Mouse (Mus musculus): Measurements from ENCODE around the gene Cadps2. TPM values are rescaled to one million over a fixed set of nuclear protein-coding genes. Genes with fewer than 3 reads are reported as not detected.
A peak's percentile ranks its signal among the peaks of the same experiment; 100 is the strongest.

Cadps2 gene
- polyA plus RNA-seq, 1 experiment from 2014 or later, result 4.7 TPM

DNA sequence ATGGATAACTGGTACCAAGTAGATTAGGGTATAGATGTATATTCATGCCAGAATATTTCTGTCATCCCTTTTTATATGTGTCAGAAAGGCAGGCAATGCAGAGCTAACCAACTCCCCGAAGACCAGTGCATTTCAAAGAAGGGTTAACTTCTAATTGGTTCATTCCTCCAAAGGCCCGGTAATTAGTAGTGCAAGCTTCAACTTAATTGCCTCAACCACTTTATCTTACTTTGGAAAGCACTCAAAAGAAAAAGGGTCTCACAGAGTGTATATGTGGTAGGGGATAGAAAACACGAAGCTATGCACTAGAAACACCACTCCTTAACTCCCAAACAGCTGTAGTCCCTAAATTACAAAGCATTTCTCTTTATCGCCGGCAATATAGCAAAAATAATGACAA lies 90.4 kb downstream of the Cadps2 start:
- Histone ChIP-seq H3K4me3 (replicated peaks) (no peak overlapping the region), H3K36me3 (no peaks in the 10 kb centered on the region), H3K9ac (replicated peaks) (no peak overlapping the region), H3K4me1 (replicated peaks) (no peaks in the 10 kb centered on the region), H3K27me3 (no peaks in the 10 kb centered on the region), H3K9me3 (no peaks in the 10 kb centered on the region), H3K27ac (no peak overlapping the region), H3K4me2 (replicated peaks) (no peak overlapping the region)
- WGBS, result 77% methylated on average over 5 of the region's 5 CpGs
- no peak for ATAC-seq

DNA sequence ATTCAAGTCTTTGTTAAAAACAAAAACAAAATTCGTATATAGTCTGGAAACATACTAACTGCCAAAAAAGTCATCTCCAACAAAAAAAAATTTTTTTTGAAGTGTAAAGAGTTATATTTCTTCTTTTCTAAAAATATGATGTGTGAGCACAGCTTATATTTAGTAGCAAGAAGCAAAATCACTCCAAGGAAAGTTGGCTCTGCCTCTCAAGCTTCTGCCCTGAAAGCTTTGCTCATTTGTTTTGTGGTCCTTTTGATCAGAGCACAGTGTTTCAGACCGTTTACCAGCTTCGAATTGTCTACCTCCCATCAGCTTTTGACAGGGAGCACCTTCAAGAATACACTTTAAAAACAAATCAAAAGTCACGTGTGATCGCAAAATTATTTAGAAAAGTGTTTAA lies 99.2 kb downstream of the Cadps2 start:
- ATAC-seq, result no peak
- Histone ChIP-seq H3K27me3 (no peaks in the 10 kb centered on the region), H3K4me3 (replicated peaks) (no peak overlapping the region), H3K9me3 (no peaks in the 10 kb centered on the region), H3K9ac (replicated peaks) (no peak overlapping the region), H3K4me2 (replicated peaks) (no peak overlapping the region), H3K4me1 (replicated peaks) (no peaks in the 10 kb centered on the region), H3K36me3 (no peaks in the 10 kb centered on the region), H3K27ac (no peak overlapping the region)
- WGBS, result 80% methylated on average over 5 of the region's 5 CpGs

DNA sequence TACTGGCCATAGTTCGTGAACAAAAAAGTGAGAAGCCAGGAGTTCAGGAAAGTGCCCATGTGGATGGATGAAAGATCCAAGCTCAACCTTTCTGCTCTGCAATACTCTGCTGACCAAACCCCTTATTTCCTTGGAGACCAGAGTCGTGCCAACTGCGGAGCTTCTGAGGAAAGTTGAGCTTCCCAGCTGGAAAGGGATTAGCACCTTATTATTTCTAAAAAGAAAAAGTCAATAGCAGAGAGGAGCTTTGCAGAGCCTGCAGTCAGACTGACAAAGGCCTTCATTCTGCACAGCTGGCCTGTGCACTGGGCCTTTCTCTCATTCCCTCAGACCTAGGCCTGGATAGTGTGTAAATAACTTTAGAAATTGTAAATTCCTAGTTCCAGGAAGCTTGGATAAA lies 106.5 kb downstream of the Cadps2 start:
- Histone ChIP-seq H3K9ac (replicated peaks) (no peak overlapping the region), H3K9me3 (no peaks in the 10 kb centered on the region), H3K27me3 (no peaks in the 10 kb centered on the region), H3K4me1 (replicated peaks) (peaks cover 17% of the 10 kb centered on the region), H3K4me2 (replicated peaks) (no peak overlapping the region), H3K27ac (0 out of 2 replicates have a peak overlapping the region, but pooled peaks have one; percentile 9), H3K36me3 (no peaks in the 10 kb centered on the region), H3K4me3 (replicated peaks) (no peak overlapping the region)
- 2% methylated on average over 3 of the region's 3 CpGs for WGBS
- ATAC-seq, result peak; percentile 85

DNA sequence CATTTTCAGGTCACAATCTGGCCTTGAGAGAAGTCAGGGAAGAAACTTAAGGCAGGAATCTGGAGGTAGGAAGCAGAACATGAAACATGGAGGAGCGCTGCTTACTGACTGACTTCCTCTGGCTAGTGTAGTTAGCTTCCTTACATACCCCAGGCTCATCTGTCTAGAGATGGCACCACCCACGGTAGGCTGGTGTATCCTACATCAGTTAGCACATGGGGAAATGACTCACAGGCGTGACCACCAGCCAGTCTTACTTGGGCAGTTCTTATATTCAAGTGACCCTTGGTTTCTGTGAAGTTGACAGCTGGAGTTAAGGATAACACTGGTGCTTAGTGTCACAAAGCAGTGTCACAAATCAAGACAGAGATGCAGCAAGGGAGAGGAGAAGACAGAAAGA lies 110.6 kb downstream of the Cadps2 start:
- WGBS, result 74% methylated on average over 3 of the region's 3 CpGs

DNA sequence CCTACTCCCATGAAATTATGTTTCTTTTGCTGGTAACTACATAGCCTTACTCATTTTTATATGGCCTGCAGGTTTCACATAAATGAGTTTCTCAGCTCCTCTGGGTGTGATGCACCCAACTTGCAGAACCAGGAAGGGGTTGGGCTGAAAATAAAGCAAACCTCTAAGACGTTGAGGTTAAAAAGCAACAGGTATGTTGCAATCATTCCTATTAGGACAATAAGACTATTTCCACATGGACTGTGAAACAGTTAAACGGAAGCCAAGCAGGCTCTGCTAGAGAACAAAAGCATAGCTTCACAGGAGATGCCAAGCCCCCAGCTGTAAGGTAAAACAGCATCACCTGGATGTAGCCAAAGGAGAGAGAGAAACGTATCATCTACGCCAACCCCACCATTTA lies 115.5 kb downstream of the Cadps2 start:
- Histone ChIP-seq H3K4me2 (replicated peaks) (no peak overlapping the region), H3K36me3 (no peaks in the 10 kb centered on the region), H3K27ac (no peak overlapping the region), H3K4me1 (replicated peaks) (no peaks in the 10 kb centered on the region), H3K9me3 (no peaks in the 10 kb centered on the region), H3K9ac (replicated peaks) (no peak overlapping the region), H3K27me3 (no peaks in the 10 kb centered on the region), H3K4me3 (replicated peaks) (no peak overlapping the region)
- WGBS, result 87% methylated on average over 4 of the region's 4 CpGs
- ATAC-seq, result no peak

More for the DNA sequence above, 110.6 kb downstream of the Cadps2 start:
- Histone ChIP-seq H3K27ac (no peak overlapping the region), H3K4me2 (replicated peaks) (no peak overlapping the region), H3K9ac (replicated peaks) (no peak overlapping the region), H3K36me3 (no peaks in the 10 kb centered on the region), H3K4me3 (replicated peaks) (no peak overlapping the region), H3K27me3 (no peaks in the 10 kb centered on the region), H3K4me1 (replicated peaks) (peaks cover 14% of the 10 kb centered on the region), H3K9me3 (no peaks in the 10 kb centered on the region)
- no peak for ATAC-seq

DNA sequence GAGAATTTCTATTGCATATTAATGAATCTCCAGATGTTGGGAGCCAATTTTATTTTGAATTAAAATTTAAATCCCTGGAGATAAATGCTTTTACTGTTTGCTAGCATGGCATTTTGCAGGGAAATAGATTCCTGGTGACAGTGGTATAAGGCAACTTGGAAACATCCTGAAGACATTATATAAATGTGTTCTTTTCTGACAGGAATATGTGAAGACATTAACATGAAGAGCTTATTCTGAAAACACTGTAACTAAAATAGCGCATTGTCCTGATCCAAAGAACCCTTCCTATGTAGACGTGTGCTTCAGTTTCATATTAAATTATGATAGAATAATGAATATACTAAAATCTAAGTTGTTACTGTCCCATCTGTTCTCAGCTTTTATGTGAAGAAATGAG lies 118.8 kb downstream of the Cadps2 start:
- H3K4me3 ChIP-seq (replicated peaks), result no peak overlapping the region
- no peaks in the 10 kb centered on the region for H3K36me3 ChIP-seq
- H3K9ac ChIP-seq (replicated peaks), result no peak overlapping the region
- H3K27me3 ChIP-seq, result no peaks in the 10 kb centered on the region
- no peak overlapping the region for H3K4me2 ChIP-seq (replicated peaks)
- WGBS, result 93% methylated on average over 2 of the region's 2 CpGs
- ATAC-seq, result no peak
- no peaks in the 10 kb centered on the region for H3K4me1 ChIP-seq (replicated peaks)
- 0 out of 2 replicates have a peak, but pooled peaks cover 4% of the 10 kb centered on the region for H3K9me3 ChIP-seq
- H3K27ac ChIP-seq, result no peak overlapping the region

DNA sequence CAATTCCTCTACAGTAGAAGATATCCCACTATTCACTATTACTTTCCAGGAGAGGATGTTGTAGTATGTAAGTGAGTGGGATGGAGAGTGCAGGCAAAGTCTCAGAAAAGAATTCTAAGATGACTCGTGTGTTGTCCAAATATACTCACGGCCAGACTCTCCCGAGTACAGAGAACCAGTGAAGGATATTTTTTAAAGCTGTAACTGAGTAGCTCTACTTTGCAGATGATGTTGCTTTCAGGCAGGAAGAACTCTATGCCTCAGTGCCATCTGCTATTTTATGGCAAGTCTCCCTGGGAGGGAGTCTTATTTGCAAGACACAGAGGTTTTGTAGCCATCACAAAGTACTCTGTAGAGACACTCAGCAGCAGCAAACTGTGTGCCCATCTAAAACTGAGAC lies 131.7 kb downstream of the Cadps2 start:
- Histone ChIP-seq H3K27me3 (no peaks in the 10 kb centered on the region), H3K4me2 (replicated peaks) (no peak overlapping the region), H3K4me3 (replicated peaks) (no peak overlapping the region), H3K36me3 (no peaks in the 10 kb centered on the region), H3K9ac (replicated peaks) (no peak overlapping the region), H3K4me1 (replicated peaks) (no peaks in the 10 kb centered on the region), H3K27ac (no peak overlapping the region), H3K9me3 (no peaks in the 10 kb centered on the region)
- WGBS, result 84% methylated on average over 3 of the region's 3 CpGs
- no peak for ATAC-seq

DNA sequence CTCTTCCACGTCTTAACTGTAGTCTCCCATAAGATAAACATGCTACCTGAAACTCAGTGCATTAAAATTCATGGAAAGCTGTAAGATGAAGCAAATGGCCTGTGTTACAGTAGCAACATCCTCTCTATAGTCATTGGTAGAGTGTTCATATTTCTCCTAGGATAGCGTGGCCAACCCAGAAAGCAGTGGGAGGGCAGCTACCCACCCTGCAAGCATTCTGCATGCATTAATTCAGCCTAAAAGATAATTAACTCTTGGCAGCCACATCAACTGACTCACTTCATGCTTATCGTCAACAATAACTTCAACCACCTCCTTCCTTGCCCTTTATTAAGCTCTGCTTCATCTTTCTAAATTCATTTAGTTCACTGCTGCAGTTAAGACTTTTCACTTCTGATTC lies 138.3 kb downstream of the Cadps2 start:
- Histone ChIP-seq H3K27ac (no peak overlapping the region), H3K4me1 (replicated peaks) (no peaks in the 10 kb centered on the region), H3K4me3 (replicated peaks) (no peak overlapping the region), H3K9me3 (no peaks in the 10 kb centered on the region), H3K27me3 (no peaks in the 10 kb centered on the region), H3K36me3 (no peaks in the 10 kb centered on the region), H3K4me2 (replicated peaks) (no peak overlapping the region), H3K9ac (replicated peaks) (no peak overlapping the region)
- ATAC-seq, result no peak
- WGBS, result 76% methylated on average over 3 of the region's 3 CpGs

DNA sequence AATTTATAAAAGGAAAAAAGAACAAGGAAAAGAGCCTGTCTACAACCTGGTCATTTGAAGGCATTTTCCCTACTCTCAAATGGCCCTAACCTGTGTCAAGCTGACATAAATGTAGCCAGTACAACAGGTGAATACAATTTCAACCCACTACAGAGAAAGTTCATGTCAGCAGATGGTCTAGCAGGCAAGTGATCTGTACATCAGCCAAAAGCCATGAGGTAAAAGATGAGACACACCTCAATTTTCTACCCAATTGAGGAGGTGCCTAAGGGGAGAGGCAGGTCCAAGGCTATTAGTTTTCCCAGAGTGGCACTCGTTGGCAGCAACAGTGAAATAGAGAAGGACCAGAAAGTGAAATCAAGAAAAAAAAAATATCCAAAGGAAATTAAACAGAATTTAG lies 161.0 kb downstream of the Cadps2 start:
- H3K4me2 ChIP-seq (replicated peaks), result no peak overlapping the region
- H3K27ac ChIP-seq, result no peak overlapping the region
- H3K9ac ChIP-seq (replicated peaks), result no peak overlapping the region
- H3K4me1 ChIP-seq (replicated peaks), result no peaks in the 10 kb centered on the region
- ATAC-seq, result no peak
- no peaks in the 10 kb centered on the region for H3K9me3 ChIP-seq
- H3K4me3 ChIP-seq (replicated peaks), result no peak overlapping the region
- no peaks in the 10 kb centered on the region for H3K36me3 ChIP-seq
- H3K27me3 ChIP-seq, result no peaks in the 10 kb centered on the region
- WGBS, result 88% methylated on average over 1 of the region's 1 CpGs

DNA sequence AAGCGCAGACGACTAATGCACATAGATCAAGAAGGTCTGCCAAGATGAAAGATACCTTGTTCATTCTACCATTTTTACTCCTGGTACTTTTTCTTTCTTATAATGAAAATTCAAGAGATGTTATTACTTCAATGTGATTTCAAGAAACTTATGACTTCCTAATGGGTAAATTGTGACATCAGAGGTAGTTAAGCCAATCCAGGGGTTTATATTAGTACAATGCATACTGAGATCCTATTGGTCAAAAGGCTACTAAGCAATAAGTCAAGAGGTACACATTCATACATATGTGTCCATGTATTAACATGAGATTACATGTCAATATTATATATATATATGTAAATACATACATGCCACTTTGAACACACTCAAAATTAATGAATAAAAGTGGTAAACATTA lies 184.2 kb downstream of the Cadps2 start, which contains the start of gene Rnf148:
TSS of gene Rnf148 (minus strand) at position 101 of the 400 bp plus-strand sequence.
- WGBS, result 83% methylated on average over 2 of the region's 2 CpGs
- no peaks in the 10 kb centered on the region for H3K27me3 ChIP-seq
- no peaks in the 10 kb centered on the region for H3K36me3 ChIP-seq
- no peaks in the 10 kb centered on the region for H3K4me1 ChIP-seq (replicated peaks)
- no peak within 1 kb of the TSS for H3K9ac ChIP-seq (replicated peaks)
- no peaks in the 10 kb centered on the region for H3K9me3 ChIP-seq
- H3K27ac ChIP-seq, result no peak within 1 kb of the TSS
- H3K4me2 ChIP-seq (replicated peaks), result no peak within 1 kb of the TSS
- no peak within 1 kb of the TSS for H3K4me3 ChIP-seq (replicated peaks)
- ATAC-seq, result no peak

DNA sequence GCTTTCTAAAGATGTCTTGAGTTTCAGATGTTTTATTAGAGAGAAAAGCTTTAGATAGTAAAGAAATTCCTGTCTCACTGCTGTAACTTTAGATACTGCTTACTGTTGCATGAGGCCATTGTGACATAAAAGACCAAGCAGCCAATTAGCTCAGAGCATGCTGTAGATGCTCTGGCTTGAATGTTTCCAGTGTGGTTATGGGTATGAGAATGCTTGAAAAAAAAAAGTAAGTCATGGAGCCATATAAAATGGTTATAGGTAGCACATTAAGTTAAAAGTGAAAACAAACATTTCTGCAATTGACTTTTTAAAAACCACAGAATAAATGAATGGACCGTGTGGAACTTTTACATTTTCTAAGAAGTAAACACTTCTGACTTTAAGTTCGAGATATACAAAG lies 189.0 kb downstream of the Cadps2 start, which contains the start of gene Rnf133:
TSS of gene Rnf133 (minus strand) at position 101 of the 400 bp plus-strand sequence.
- no peak within 1 kb of the TSS for H3K4me3 ChIP-seq (replicated peaks)
- no peak for ATAC-seq
- H3K4me1 ChIP-seq (replicated peaks), result no peaks in the 10 kb centered on the region
- no peaks in the 10 kb centered on the region for H3K9me3 ChIP-seq
- no peak within 1 kb of the TSS for H3K27ac ChIP-seq
- WGBS, result 96% methylated on average over 2 of the region's 2 CpGs
- H3K4me2 ChIP-seq (replicated peaks), result no peak within 1 kb of the TSS
- H3K36me3 ChIP-seq, result no peaks in the 10 kb centered on the region
- no peaks in the 10 kb centered on the region for H3K27me3 ChIP-seq
- no peak within 1 kb of the TSS for H3K9ac ChIP-seq (replicated peaks)

DNA sequence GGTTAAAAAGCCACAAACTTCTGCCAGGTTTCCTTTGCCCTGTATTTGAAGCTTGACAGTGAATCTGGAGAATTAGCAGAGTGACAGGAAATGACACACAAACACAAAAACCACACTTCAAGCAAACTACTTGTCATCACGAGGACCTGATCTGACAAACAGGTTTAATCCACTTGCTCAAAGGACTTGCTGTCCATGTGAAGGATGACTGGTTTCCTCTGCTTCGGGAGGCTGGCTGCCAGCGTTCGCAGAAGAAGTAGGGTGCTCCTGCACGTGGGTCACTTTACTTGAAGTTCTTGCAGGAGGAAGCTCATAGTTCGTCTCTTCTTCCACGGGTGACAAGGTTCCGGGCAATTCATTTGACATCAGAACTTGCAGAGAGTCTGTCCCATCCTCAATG lies 190.5 kb downstream of the Cadps2 start:
- 85% methylated on average over 8 of the region's 8 CpGs for WGBS
- Histone ChIP-seq H3K4me2 (replicated peaks) (no peak overlapping the region), H3K9me3 (no peaks in the 10 kb centered on the region), H3K27ac (no peak overlapping the region), H3K9ac (replicated peaks) (no peak overlapping the region), H3K36me3 (no peaks in the 10 kb centered on the region), H3K4me1 (replicated peaks) (no peaks in the 10 kb centered on the region), H3K27me3 (no peaks in the 10 kb centered on the region), H3K4me3 (replicated peaks) (no peak overlapping the region)
- no peak for ATAC-seq

DNA sequence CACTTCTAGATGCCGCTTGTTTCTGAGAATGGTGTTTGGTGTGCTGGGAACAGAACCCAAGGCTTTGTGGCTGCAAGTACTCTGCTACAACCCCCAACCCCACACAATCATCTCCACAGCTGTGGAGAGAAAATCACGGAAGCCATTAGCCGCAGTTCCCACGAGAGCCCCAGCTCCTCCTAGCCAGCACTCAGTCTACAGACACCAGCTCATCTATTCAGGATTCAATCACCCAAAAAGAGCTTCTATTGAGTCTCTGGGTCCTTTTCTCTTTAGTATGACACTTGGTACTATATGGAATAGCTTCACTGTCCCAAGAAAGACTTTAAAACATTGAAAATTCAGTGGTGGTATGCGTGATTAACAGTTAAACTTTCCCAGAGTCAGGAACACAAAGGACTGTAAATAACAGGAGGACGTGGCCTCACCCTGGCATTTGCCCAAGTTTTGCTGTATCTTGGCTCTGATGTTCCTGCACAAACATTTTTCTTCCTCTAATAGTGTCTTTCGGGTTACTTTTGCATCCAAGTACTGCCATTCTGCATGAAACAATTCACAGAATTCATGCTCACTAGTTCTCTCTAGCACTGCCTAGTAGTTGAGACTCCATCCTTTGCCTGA lies 191.5 kb downstream of the Cadps2 start:
- Histone ChIP-seq H3K27me3 (no peaks in the 10 kb centered on the region), H3K4me1 (replicated peaks) (no peaks in the 10 kb centered on the region), H3K4me2 (replicated peaks) (no peak overlapping the region), H3K36me3 (no peaks in the 10 kb centered on the region), H3K9ac (replicated peaks) (no peak overlapping the region), H3K27ac (no peak overlapping the region), H3K9me3 (no peaks in the 10 kb centered on the region), H3K4me3 (replicated peaks) (no peak overlapping the region)
- ATAC-seq, result no peak
- WGBS, result 84% methylated on average over 7 of the region's 7 CpGs

All from midbrain, embryonic 13.5 days (tissue).